Mouse (Mus musculus) embryo, embryonic 11 days (tissue): ENCODE results near the gene Spata21.
A peak's percentile ranks its signal among the peaks of the same experiment; 100 is the strongest.

Experiments used
- DNase-seq: peaks from one replicate; pipeline ENCODE4 v3.0.0-alpha.2; 2015

Spata21 gene

GRCm38 (mm10) chr4:141088033-141088432, at the start of gene Spata21:
Gene Spata21 (plus strand): TSS chr4:141088333.
- no peak for DNase-seq

- DNase-seq: no peak
These were observed 47.0 kb upstream of the Spata21 start for GRCm38 (mm10) chr4:141041117-141041516.

GRCm38 (mm10) chr4:141044816-141045215, 43.3 kb upstream of the Spata21 start:
- peak; percentile 85 for DNase-seq

- peak; percentile 48 for DNase-seq
These were observed 39.2 kb upstream of the Spata21 start for GRCm38 (mm10) chr4:141048810-141049475.

- peak; percentile 86 for DNase-seq
These were observed 38.7 kb upstream of the Spata21 start for GRCm38 (mm10) chr4:141049476-141049835.

- DNase-seq: no peak
These were observed 35.7 kb upstream of the Spata21 start for GRCm38 (mm10) chr4:141052442-141052841.

- no peak for DNase-seq
These were observed 35.0 kb upstream of the Spata21 start for GRCm38 (mm10) chr4:141053138-141053537.

- peak; percentile 60 for DNase-seq
These were observed 34.5 kb upstream of the Spata21 start for GRCm38 (mm10) chr4:141053568-141054161.

GRCm38 (mm10) chr4:141056970-141057369, 31.2 kb upstream of the Spata21 start:
- DNase-seq: no peak

- no peak for DNase-seq
These were observed 29.3 kb upstream of the Spata21 start for GRCm38 (mm10) chr4:141058835-141059234.

- peak; percentile 40 for DNase-seq
These were observed 28.3 kb upstream of the Spata21 start for GRCm38 (mm10) chr4:141059616-141060425.

- DNase-seq: peak; percentile 100
These were observed 27.5 kb upstream of the Spata21 start, which contains the start of gene Crocc for GRCm38 (mm10) chr4:141060426-141061301. Gene Crocc (minus strand): TSS chr4:141060550.

- no peak for DNase-seq
These were observed 24.0 kb upstream of the Spata21 start for GRCm38 (mm10) chr4:141064104-141064659.

- peak; percentile 92 for DNase-seq
These were observed 23.0 kb upstream of the Spata21 start for GRCm38 (mm10) chr4:141065123-141065522.

GRCm38 (mm10) chr4:141066709-141067515, 21.2 kb upstream of the Spata21 start:
- DNase-seq: no peak

- DNase-seq: no peak
These were observed 20.6 kb upstream of the Spata21 start for GRCm38 (mm10) chr4:141067516-141068046.

GRCm38 (mm10) chr4:141068655-141069054, 19.5 kb upstream of the Spata21 start:
- no peak for DNase-seq

- peak; percentile 65 for DNase-seq
These were observed 18.4 kb upstream of the Spata21 start for GRCm38 (mm10) chr4:141069731-141070130.

GRCm38 (mm10) chr4:141072502-141072901, 15.6 kb upstream of the Spata21 start:
- DNase-seq: no peak

- DNase-seq: no peak
These were observed 14.5 kb upstream of the Spata21 start for GRCm38 (mm10) chr4:141073661-141074060.

GRCm38 (mm10) chr4:141074109-141074508, 14.0 kb upstream of the Spata21 start:
- no peak for DNase-seq
